Mouse (Mus musculus) inflammation-experienced regulatory T-cells, adult 16 weeks (primary cell): ENCODE measurements around the gene Atp5j2. TPM values are rescaled to one million over a fixed set of nuclear protein-coding genes. Genes with fewer than 3 reads are reported as not detected.

Experiments
- polyA plus RNA-seq: library from polyadenylated mRNA; unstranded; fragments of 100-300 nt; shearing (Covaris generic); gene quantifications from one replicate; pipeline ENCODE4 v1.2.1, GENCODE M21; 2017

The Atp5j2 gene
- polyA plus RNA-seq: 421 TPM

GRCm38 (mm10) chr5:145191962-145192361, at the start of gene Atp5j2:
Gene Atp5j2, minus strand, starts transcription at chr5:145192062.

DNA sequence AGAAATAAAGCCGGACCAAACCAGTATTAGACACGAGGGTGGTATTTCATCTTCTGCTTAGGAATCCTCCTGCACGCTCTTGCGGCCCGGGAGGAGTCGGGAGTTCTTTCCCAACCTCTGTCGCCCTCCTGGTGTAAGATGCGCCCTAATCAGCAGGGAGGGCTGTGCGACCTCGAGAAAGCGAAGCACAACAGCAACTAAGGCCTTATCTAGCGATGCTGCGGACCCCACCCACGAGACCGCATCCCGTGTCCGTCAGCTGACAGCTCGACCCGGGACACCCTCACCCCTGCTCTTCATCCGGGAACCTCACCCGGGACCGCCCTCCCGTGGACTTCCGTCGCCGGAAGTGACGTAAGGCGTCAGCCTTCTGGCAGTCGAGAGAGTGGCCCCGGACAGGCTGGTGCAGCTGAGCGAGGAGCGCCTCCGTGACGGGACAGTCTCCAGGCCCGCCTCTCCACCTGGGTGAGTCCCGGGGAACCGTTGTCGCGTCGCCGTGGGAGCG, 39.6 kb upstream of the Atp5j2 start, which contains the start of gene Zfp655:
Gene Zfp655, plus strand, starts transcription at position 349 of the 505 bp plus-strand sequence.

DNA sequence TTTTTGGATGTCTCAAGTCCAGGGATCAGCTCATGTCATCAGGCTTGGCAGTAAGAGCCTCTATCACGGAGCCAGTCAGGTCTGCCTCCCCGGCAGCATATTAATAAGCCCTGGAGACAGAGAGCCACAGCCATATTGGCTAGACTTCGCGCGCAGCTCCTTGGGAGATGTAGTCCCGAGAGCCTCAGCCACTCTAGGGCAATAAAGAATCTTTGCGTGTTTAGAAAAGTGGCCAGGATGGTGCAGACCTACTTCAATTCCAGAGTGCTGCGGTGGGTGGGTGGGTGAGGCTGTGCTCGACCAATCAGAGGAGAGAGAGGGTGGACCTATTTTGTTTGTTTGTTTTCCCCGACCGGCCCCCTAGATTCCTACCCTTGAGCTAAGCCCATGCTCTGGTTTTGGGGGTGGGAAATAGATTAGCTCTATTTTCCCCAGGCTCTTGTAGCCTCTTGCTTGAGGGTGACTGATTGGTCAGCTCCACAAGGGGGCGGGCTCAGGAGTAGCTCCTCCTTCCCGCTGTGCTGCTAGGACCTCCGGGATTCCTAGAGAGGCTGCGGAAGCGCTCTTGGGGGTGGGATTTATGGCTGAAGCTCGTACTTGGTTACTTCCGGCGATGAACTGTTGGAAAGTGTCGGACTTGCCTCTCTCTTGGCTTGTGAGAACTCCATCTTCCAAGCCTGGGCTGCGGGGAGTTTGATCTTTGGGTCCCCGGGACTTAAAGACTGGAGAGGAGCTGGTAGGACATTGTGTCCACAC, 12.3 kb upstream of the Atp5j2 start, which contains the start of gene Zkscan5:
Gene Zkscan5, plus strand, starts transcription at position 627 of the 756 bp plus-strand sequence.

GRCm38 (mm10) chr5:145201321-145201991, 9.6 kb upstream of the Atp5j2 start, which contains the start of gene Zkscan14:
Gene Zkscan14, minus strand, starts transcription at chr5:145201868.

GRCm38 (mm10) chr5:145166536-145167305, 25.1 kb downstream of the Atp5j2 start, which contains the start of the genes Ptcd1 and Cpsf4:
Gene Ptcd1, minus strand, starts transcription at chr5:145167108.
Gene Cpsf4, plus strand, starts transcription at chr5:145167213.

DNA sequence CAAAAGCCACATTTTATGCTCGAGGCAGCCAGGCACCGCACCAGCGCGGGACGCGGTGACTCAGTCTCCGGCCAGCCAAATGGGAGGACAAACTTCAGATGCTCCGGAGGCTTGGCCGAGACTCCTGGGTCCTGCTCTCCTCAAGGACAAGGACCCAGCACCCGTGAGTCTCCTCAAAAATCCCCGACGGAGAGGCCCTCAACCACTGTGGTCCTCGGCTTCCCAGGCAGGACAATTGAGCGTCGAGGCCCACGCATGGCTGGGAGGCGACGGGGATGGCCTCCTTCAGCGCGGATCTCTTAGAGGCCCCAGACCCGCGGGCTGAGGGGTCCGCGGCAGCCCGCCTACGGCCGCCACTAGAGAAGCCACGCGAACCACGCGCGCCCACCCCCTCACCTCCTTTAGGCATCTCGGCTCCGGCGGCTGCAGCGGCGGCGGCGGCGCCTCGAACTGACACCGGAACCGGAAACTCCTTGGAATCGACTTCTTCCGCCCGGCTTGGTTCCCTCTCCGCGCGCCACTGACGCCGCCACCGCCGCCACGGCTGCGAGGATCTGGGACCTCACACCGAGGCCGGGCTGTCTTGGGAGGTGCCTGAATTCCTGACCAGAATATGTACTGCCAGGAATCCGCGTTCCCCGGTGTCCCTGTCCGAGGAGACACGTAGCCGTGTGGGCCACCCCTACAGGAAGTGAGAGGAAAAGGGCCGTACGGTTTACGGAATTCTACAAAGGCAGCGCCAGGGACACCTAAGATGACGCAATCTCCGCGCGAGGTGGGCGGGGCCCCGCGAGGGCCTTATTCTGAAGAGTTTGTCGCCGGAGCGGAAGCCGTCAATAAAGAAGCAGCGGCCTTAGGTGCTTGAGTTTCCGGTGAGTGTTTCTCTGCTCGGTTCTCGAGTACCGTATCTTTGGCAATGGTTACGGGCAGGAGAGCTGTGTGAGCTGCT, 52.0 kb downstream of the Atp5j2 start, which contains the start of the genes Pdap1 and Bud31:
Gene Pdap1, minus strand, starts transcription at position 668 of the 949 bp plus-strand sequence.
Gene Bud31, plus strand, starts transcription at position 792 of the 949 bp plus-strand sequence.

Other genes with a start within 250 kb of the Atp5j2 start
- gene Smurf1, start 226.2 kb downstream of the Atp5j2 start, polyA plus RNA-seq: 3.1 TPM
- gene Gm4871, start 159.3 kb downstream of the Atp5j2 start, polyA plus RNA-seq: not detected
- not detected for gene 1700018F24Rik, start 149.1 kb downstream of the Atp5j2 start, polyA plus RNA-seq
- gene Arpc1a, start 108.2 kb downstream of the Atp5j2 start, polyA plus RNA-seq: 86.7 TPM
- gene Kpna7, start 108.0 kb downstream of the Atp5j2 start, polyA plus RNA-seq: not detected
- gene Arpc1b, start 77.8 kb downstream of the Atp5j2 start, polyA plus RNA-seq: 1,387 TPM
- 52.0 TPM for gene Pdap1, start 51.8 kb downstream of the Atp5j2 start, polyA plus RNA-seq
- gene Bud31, start 51.7 kb downstream of the Atp5j2 start, polyA plus RNA-seq: 186 TPM
- gene Ptcd1, start 25.0 kb downstream of the Atp5j2 start, polyA plus RNA-seq: 30.4 TPM
- gene Cpsf4, start 24.8 kb downstream of the Atp5j2 start, polyA plus RNA-seq: 39.7 TPM
- gene Zkscan14, start 9.8 kb upstream of the Atp5j2 start, polyA plus RNA-seq: 30.2 TPM
- 9.6 TPM for gene Zkscan5, start 12.5 kb upstream of the Atp5j2 start, polyA plus RNA-seq
- gene Zfp655, start 39.7 kb upstream of the Atp5j2 start, polyA plus RNA-seq: 63.2 TPM
- 0.96 TPM for gene Zscan25, start 88.4 kb upstream of the Atp5j2 start, polyA plus RNA-seq
- gene Cyp3a57, start 153.2 kb upstream of the Atp5j2 start, polyA plus RNA-seq: not detected